Comparison of ENCODE assay signal across 10 mouse cellular contexts in the genomic region with DNA sequence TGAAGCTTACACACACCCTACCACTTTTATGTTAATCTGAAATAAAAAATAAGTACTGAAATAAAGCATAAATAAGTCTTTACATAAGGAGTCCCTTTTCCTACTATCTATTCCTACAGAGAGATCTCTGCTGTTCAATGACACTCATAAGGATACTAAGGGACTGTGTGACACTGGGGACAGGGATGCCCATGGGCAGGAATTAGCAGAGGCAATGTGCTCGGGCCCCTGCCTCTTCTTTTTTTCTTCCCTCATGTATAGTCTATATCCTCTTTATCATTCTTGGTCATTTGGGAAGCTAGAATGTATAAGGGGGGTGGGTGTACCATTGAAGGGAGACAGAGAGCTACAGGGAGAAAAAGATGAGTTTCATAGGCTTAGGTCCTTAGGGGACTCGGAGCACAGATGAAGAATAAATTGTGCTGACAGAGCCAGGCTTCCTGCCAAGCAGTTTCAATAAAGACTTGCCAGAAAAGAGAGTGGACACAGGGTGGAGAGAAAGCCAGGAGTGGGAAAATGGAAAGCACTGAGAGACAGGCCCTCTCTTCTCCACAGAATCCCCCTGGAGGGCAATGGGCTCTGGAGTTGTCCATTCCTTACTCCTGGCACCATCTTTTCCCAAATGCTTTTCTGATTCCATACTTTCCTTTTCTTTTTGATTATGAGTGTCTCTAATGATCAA.
DNase-seq lines count a peak whose midpoint lies in the region; ATAC-seq lines count a peak whose summit lies in the region.
"Had no signal": no experiment of that assay in that cellular context is flagged by ENCODE, and none has a peak within 500 bp of the region (broad histone marks: within the 10 kb centered on the region; RNA-seq: fewer than 3 reads in every experiment).

No protein-coding gene starts in this region.

- no peaks in the 10 kb centered on the region for H3K9me3 ChIP-seq in neural tube, embryonic 12.5 days
- H3K9me3 ChIP-seq in neural tube, embryonic 15.5 days (replicated peaks): no peaks in the 10 kb centered on the region
- H3K9me3 ChIP-seq: liver, embryonic 13.5 days had no signal

- intact Hi-C loops in heart, postnatal 10 days (cut with DNase I): no loop called here

- H3K4me3 ChIP-seq in neural tube, embryonic 12.5 days: no peak overlapping the region
- no peak overlapping the region for H3K4me3 ChIP-seq in neural tube, embryonic 15.5 days (replicated peaks)
- H3K4me3 ChIP-seq: liver, embryonic 13.5 days had no signal

- H3K9ac ChIP-seq in neural tube, embryonic 12.5 days: no peak overlapping the region
- H3K9ac ChIP-seq in neural tube, embryonic 15.5 days (replicated peaks): no peak overlapping the region
- H3K9ac ChIP-seq: liver, embryonic 13.5 days had no signal

- H3K27me3 ChIP-seq in neural tube, embryonic 12.5 days (replicated peaks): no peaks in the 10 kb centered on the region
- no peaks in the 10 kb centered on the region for H3K27me3 ChIP-seq in neural tube, embryonic 15.5 days (replicated peaks)
- H3K27me3 ChIP-seq: liver, embryonic 13.5 days had no signal

- WGBS in neural tube, embryonic 12.5 days: 57% methylated on average over 2 of the region's 2 CpGs
- WGBS in neural tube, embryonic 15.5 days: 52% methylated on average over 2 of the region's 2 CpGs

- no peaks in the 10 kb centered on the region for H3K4me1 ChIP-seq in neural tube, embryonic 12.5 days
- H3K4me1 ChIP-seq in neural tube, embryonic 15.5 days: no peaks in the 10 kb centered on the region
- H3K4me1 ChIP-seq: liver, embryonic 13.5 days had no signal

- no peaks in the 10 kb centered on the region for H3K36me3 ChIP-seq in neural tube, embryonic 12.5 days
- H3K36me3 ChIP-seq in neural tube, embryonic 15.5 days: no peaks in the 10 kb centered on the region
- H3K36me3 ChIP-seq: liver, embryonic 13.5 days had no signal

- no peak overlapping the region for H3K27ac ChIP-seq in neural tube, embryonic 12.5 days
- no peak overlapping the region for H3K27ac ChIP-seq in neural tube, embryonic 15.5 days (replicated peaks)
- H3K27ac ChIP-seq: liver, embryonic 13.5 days had no signal

- no peak overlapping the region for H3K4me2 ChIP-seq in neural tube, embryonic 12.5 days (replicated peaks)
- no peak overlapping the region for H3K4me2 ChIP-seq in neural tube, embryonic 15.5 days
- H3K4me2 ChIP-seq: liver, embryonic 13.5 days had no signal

- ATAC-seq in neural tube, embryonic 12.5 days (ENCODE audit: low FRiP score, low read depth): peak; percentile 48; the same call in 1 of the 2 replicates
- ATAC-seq in neural tube, embryonic 15.5 days (ENCODE audit: low FRiP score): peak; percentile 75
- ATAC-seq in activated CD4-positive, CD25-positive, alpha-beta regulatory T cell, adult 4 months: no peak

- peak; percentile 30 to 32 for DNase-seq in heart, postnatal 10 days
- no peak for DNase-seq in heart, adult 11 months
- no peak for DNase-seq in neural tube, embryonic 10.5 days (ENCODE audit: extremely low spot score, low spot score)
- DNase-seq in kidney, adult 9 months: peak; percentile 22
- no peak for DNase-seq in thymus, postnatal 25 days
- DNase-seq: liver, embryonic 13.5 days; thymus, adult 2 months had no signal

Comparison
In these comparisons a context has a peak if more than half of its experiments do, and no peak if none do; other contexts are left out.
1. DNase-seq: peak in heart, postnatal 10 days (2 of 2) and kidney, adult 9 months (single experiment); none in heart, adult 11 months (single experiment), neural tube, embryonic 10.5 days (single experiment) and thymus, postnatal 25 days (single experiment).